Mouse (Mus musculus) kidney, postnatal 4 days (tissue): ENCODE results near the gene Tmem204.

Experiments used
- DNase-seq, 2 experiments: peaks; one replicate each; pipeline ENCODE4 v3.0.0; 2021; ENCODE audit warnings: mixed read lengths in 2 of 2

The Tmem204 gene

DNA sequence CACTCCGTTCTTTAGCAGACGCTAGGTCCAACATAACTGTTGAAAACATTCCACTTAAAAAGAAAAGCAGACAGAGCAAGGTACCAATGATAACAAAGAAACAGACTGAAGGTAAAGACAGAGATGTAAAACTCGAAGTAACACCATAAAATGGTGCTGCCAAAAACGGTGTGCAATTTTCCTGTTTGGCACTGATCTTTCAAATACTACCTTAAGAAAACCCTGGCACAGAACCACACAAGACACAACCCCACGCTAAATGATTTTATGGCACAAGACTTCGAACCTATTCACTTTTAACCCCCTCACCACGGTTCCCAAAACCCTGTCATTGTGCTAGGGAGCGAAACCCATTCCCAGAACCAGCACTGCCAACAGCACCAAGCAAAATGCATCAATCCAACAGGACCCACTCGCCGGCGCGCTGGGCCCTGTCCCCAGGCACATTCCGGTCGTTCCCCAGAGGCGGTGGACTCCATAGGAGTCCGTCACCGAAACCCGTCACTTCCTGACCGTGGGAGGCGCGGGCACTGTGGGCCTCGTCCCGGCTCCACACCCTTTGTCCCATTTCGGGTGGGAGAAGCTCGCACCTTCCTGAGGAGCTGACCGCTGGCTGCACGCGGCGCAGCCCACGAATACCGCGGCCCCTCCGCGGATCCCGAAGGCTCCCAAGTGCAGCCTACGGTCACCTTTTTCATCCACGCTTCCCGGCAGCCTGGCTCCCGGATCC lies 68.4 kb downstream of the Tmem204 start:
- DNase-seq: peak; percentile 61 to 78

DNA sequence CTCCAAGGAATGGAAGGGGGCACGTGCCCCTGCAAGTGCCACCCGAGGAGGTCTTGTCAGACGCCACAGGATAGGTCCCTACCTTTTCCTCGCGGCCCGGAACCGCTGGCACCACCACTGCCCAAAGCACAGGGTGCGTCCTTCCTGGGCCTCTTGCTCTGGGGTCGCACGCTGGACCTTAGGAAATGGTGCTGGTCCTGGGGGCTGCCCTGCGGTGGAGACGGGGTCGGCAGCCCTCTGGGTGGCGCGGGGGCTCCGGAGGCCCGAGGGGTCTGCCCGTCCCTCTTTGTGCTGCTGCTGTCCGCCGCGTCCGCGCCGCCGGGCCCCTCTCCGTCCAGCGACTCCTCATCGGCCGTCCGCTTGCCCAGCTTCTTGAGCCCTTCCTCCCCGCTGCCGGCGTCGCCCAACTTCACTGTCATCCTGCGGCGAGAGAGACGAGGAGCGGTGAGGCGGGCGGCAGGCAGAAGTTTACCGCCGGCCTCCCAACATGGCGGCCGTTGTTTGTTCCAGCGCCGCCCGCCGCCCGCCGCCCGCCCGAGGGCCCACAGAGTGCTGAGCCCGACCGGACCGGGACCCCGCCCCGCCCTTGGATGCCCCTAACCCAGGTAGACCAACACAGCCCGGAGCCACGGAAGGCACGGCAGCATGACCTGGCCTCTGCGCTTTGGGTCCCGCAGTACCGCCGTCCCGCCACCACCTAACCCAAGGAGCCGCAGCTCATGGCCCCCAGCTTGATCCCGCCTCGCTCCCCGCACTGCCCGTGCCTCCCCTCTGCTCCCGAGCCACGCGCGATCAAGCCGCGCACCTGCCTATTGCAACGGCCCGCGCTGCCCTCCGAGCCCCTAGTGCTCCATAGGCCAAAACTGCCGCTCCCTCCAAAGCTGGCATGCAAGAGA lies 69.5 kb downstream of the Tmem204 start:
- peak; percentile 52 to 66 for DNase-seq
